Mouse (Mus musculus): ENCODE results near the gene Atp5g1. TPM values are rescaled to one million over a fixed set of nuclear protein-coding genes. Genes with fewer than 3 reads are reported as not detected.
A peak's percentile ranks its signal among the peaks of the same experiment; 100 is the strongest.
"Not testable (repeated sequence)": the region's sequence is repeated elsewhere in the genome, so short reads cannot be mapped to it uniquely, and the experiment has no call there.

Gene Atp5g1
- total RNA-seq (2021), result 100 to 1,000 TPM; 385 to 449 TPM

DNA sequence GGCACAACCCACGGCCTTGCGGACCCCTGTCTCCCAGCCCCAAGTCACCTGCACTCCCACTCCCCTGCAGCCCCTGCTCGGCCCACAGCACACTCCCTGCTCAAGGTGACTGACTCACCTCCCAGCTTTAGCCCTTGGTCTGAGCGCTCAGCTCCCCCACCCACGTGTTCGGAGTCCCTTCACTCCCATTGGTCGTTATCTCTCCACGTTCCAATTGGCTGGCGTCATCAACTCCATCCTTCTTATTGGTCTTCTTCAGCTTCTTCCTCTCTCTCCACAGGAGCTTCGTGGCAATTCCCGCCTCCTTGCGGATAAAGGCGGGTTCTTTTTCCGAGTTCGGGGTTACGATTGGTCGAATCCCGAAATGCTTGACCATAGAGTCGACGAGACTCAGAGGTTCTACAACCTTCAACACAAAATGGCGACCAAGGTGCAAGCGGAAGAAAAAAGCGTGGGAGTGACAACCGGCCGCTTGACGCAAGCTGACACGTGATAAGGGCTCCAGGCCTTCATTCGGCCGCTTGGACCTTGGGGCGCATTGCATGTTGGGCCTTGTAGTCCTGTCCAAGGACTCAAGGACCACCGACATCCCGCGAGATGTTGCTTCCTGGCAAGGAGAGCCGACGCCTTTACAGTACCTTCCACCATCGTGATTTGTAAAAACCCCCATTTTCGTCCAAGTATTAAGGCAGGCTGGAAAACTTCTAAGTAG lies at the start of gene Atp5g1:
TSS of gene Atp5g1 (minus strand) at position 162 of the 712 bp plus-strand sequence.
- DNase-seq, result peak; percentile 99

GRCm38 (mm10) chr11:96124052-96124914 lies 48.8 kb upstream of the Atp5g1 start:
- DNase-seq, result peak; percentile 2 to 4

GRCm38 (mm10) chr11:96122806-96123205 lies 47.3 kb upstream of the Atp5g1 start:
- DNase-seq, result not testable (repeated sequence)

GRCm38 (mm10) chr11:96119401-96119800 lies 43.9 kb upstream of the Atp5g1 start:
- no peak for DNase-seq

DNA sequence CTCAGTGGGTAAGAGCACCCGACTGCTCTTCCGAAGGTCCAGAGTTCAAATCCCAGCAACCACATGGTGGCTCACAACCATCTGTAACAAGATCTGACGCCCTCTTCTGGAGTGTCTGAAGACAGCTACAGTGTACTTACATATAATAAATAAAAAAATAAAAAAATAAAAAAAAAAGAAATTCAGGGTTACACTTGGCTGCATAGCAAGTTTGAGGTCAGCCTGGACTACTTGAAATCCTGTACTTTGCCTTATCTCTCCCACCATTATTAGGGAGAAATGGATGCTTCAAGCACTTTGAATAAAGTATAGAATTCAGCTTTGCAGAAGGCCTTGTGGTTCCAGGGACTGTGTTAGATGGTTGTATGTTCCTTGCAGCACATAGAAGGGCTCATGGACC lies 41.5 kb upstream of the Atp5g1 start:
- not testable (repeated sequence) for DNase-seq

GRCm38 (mm10) chr11:96116116-96116515 lies 40.6 kb upstream of the Atp5g1 start:
- no peak for DNase-seq

- DNase-seq, result no peak
These were observed 39.9 kb upstream of the Atp5g1 start for GRCm38 (mm10) chr11:96115416-96115815.

DNA sequence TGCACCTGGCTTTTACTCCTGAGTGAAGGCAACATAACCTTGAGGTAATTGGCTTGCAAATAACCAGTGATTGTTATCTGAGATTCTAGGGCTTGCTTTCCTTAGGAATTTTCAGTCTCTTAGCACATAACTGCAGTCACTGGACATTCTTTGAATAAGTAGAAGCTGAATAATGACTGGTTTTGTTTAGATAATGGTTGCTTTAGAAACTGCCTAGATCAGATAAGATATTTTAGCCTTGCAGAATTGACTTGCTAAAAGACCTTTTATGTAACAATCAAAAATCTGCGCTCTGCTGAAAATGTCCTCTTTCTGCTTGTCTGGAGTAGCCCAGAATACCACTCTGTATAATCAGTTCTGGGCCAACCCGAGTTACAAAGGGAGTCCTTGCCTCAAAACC lies 38.6 kb upstream of the Atp5g1 start:
- no peak for DNase-seq

- DNase-seq, result no peak
These were observed 36.3 kb upstream of the Atp5g1 start, which contains the start of gene Calcoco2 for GRCm38 (mm10) chr11:96111751-96112150. Gene Calcoco2 (minus strand): TSS chr11:96111964.

DNA sequence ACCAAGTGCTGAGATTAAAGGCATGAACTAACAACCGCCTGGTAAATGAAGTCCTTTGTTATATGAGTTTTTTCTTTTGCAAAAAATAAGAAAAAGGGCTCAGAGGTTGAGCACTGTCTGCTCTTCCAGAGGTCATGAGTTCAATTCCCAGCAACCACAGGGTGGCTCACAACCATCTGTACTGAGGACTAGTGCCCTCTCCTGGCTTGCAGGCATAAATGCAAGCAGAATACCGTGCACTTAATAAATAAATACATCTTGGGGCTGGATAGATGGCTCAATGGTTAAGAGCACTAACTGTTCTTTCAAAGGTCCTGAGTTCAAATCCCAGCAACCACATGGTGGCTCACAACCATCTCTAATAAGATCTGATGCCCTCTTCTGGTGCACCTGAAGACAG lies 35.5 kb upstream of the Atp5g1 start:
- DNase-seq, result not testable (repeated sequence)

GRCm38 (mm10) chr11:96108376-96108775 lies 32.9 kb upstream of the Atp5g1 start:
- DNase-seq, result no peak

DNA sequence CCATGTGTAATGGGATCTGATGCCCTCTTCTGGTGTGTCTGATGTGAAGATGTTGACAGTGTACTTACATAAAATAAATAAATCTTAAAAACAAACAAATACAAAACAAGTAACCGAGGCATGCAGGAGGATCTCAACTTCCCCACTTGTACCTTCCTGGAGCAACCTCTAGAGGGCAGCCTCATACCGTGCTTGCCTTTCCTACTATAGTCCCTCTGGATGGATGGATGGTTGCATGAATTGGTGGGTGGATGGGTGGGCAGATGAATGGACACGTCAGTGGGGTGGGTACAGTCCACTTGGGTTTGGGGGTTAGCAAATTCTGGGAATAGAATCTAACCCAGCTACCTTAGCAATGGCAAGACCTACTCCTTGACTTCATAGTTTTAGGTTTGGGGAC lies 17.9 kb upstream of the Atp5g1 start:
- DNase-seq, result peak in 1 of 2 experiments; percentile 31

DNA sequence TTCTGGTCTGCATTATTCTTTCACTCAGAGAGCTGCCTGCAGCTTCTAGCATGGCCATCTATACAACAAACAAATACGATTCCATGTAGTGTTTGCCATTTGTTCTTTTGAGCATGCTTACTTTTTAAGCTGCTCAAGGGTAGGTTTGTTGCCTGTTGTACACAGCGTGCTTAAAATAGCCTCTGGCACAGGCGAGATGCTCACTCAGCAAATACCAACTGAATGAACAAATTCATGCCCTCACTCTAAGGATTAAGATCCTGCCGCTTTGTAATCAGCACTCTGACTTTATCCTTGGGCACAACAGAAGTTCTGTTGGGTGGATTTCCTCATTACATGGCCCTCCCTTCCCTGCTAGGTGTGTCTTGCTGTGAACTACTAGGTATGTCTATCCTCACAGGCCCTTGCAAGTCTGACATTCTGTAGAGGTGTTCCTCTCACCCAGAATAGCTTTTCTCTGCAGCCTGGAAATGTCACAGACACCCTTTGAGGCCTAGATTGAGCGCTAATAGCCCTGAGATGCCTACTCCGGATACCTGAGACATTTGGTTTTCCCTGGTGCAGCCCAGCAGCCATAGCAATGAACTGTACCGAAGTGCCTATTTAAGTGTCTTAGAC lies 17.3 kb upstream of the Atp5g1 start:
- no peak for DNase-seq

- no peak for DNase-seq
These were observed 15.6 kb upstream of the Atp5g1 start for GRCm38 (mm10) chr11:96091073-96091472.

GRCm38 (mm10) chr11:96087981-96088380 lies 12.5 kb upstream of the Atp5g1 start:
- DNase-seq, result no peak

GRCm38 (mm10) chr11:96082682-96083081 lies 7.2 kb upstream of the Atp5g1 start:
- no peak for DNase-seq

DNA sequence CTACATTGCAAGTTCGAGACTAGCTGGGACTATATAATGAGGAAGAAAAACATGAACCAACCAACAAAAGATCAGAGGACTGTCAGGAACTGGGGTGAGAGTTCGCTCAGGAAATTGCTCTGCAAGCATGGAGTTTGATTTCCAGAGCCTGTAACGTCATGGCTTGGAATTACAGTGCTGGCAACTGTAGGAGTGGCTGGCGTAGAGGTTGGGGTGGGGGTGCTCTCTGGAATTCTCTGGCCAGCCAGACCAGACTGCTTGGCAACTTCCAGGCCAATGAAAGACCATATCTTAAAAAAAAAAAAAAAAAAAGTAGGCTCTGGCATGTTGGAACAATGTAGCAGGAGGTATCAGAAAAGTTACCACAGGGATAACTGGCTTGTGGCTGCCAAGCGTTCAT lies 5.3 kb upstream of the Atp5g1 start:
- DNase-seq, result no peak

- DNase-seq, result no peak
These were observed 993 bp upstream of the Atp5g1 start for GRCm38 (mm10) chr11:96076221-96077105.

DNA sequence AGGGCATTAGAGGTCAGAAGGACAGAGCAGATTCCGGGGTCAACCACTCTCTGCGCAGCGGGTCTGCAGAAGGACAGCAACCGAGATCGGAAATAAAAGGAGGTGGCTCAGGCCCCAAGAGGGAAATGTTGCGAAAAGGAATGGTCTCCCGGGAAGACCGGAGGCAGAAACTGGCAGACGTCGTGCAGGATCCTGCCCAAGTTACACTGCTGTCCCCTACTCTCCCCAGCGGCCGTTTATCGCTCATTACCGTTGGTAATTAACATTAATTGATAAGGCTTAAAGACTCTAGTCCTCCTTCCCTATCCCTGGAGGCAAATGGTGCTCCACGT lies 327 bp downstream of the Atp5g1 start:
- DNase-seq, result no peak

DNA sequence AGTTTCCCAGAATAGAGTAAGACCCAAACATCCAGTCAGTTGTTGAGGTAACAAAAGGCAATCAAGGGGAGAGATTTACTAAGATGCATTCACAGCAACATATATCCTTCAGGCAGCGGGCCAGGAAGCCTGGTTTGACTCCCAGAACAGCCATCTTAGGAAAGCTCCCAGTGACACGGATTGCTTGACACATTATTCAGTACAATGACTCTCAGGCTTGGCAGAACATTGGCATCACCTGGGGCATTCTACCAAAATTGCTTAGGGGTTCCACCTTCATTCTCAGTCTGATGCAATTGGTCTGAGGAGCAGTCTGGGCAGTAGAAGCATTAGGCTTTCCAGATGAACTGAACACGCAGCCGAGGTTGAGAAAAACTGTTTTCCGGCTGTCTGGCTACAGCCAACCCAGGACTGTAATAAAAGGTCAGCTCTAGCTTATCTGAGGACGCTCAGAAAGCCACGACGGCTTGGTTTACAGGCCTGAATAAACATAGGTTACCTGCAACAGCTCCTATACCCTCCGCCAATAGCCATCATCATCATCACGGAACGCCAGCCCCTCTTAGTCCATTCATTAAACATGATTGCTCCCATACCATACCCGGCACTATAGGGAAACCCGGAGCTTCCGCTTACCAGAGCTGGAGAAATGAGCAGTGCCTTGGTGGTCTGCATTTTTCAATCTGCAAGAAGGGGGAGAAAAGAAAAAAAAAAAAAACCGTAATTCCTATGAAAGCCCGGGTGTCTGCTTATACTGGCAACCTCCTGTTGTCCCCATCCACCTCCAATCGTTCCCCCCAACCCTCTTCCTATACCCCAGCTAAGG lies 906 bp downstream of the Atp5g1 start:
- no peak for DNase-seq

DNA sequence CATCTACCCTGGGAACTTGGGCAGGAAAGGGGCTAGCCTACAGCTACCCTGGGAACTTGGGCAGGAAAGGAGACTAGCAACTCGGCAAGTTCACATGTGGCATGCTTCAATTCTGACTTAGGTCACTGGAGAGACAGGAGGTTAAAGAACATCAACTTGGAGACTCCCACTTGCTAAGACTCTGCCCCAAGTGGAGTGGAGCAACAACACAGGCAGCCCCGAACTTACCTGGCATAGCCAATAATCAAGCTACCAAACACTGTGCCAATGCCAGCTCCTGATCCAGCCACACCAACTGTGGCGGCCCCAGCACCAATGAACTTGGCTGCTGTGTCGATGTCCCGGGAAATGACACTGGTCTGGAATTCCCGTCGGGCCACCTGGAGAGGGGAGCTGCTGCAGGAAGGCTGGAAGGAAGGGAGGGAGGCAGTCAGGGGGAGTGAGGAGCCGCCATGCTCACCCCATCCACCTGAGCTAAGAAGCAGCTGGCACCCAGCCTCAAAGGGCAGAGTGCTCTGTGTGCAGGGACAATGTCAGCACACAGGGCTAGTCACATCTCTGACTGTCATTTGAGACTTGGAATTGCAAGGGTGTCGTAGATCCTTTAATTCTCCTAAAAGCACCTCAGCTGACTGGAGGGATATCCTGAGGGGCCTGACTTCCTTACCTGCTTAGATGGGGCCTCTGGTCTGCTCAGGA lies 2.0 kb downstream of the Atp5g1 start:
- no peak for DNase-seq

All from layer of hippocampus, postnatal 36 days (tissue).